Mouse (Mus musculus) c-Kit-positive CD71-negative TER-119-negative erythroid progenitor cells, embryonic 14.5 days (primary cell): ENCODE results near the gene Ggta1.

Experiments used
- DNase-seq: peaks from one replicate; pipeline ENCODE4 v3.0.0-alpha.2; 2013; ENCODE audit warnings: low read depth

The Ggta1 gene

DNA sequence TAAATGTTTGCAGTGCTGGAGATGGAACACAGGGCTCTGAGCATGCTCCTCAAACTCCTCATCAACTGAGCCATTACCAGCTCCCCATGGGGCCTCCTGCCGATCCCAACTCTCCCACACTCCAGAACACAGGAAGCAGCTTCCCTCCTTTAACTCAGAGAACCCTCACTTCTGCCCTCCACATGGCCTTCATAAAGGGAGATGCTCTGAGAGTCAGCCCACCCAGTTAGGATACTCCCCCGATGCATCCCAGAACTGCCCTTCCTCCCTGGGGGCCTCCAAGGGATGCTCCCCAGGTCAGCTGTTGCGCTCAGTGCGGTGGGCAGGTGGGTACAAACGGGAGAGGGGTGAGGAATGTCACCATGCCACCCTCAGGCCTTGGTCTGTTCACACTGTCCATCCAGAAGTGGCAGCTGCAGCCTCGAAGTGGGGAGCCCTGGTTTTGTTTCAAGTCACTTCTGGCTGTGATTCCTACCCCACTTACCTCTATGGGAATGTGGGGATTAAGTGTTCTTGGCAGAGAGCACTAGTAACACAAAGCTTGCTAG is 28.4 kb downstream of the Ggta1 start:
- no peak for DNase-seq

- DNase-seq = no peak
Observed at GRCm38 (mm10) chr2:35433428-35433827, 29.6 kb downstream of the Ggta1 start.

DNA sequence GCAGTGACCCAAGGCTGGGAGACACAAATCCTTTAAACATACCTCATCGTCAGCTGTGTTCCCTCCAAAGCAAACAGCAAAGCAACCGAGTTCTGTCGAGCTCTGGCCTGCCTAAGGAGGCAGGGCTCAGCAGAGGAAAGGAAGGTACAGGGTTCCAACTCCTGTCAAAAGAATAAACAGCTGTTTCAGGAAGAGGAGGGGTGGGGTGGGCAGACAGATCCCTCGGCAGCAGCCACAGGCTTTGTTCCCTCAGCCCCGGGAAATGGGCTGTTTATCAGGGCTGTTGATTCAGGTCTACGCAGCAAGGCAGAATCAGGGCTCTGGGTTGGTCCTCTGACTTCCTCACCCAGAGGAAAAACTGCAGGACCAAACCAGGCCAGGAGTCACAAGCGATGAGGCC is 30.6 kb downstream of the Ggta1 start:
- no peak for DNase-seq

DNA sequence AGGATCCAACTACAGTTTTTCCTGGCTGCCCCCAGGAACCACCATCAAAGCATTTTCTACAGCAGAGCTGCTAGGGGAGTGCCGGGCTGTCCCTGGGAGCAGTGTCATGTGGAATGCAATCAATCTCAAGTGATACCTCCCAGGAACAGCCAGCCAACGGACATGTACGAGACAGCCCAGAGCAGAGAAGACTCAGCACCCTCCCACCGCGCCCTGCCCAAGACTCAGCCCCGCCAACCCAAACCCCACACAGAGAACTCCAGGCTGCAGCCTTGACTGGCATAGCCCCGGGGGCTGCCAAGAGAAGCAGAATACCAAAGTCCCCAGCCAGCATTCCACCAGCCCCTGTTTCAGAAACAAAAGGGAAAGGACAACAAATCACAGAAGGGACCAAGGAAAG is 31.0 kb downstream of the Ggta1 start:
- DNase-seq = no peak

- DNase-seq = no peak
Observed at GRCm38 (mm10) chr2:35430806-35431205, 32.2 kb downstream of the Ggta1 start.

DNA sequence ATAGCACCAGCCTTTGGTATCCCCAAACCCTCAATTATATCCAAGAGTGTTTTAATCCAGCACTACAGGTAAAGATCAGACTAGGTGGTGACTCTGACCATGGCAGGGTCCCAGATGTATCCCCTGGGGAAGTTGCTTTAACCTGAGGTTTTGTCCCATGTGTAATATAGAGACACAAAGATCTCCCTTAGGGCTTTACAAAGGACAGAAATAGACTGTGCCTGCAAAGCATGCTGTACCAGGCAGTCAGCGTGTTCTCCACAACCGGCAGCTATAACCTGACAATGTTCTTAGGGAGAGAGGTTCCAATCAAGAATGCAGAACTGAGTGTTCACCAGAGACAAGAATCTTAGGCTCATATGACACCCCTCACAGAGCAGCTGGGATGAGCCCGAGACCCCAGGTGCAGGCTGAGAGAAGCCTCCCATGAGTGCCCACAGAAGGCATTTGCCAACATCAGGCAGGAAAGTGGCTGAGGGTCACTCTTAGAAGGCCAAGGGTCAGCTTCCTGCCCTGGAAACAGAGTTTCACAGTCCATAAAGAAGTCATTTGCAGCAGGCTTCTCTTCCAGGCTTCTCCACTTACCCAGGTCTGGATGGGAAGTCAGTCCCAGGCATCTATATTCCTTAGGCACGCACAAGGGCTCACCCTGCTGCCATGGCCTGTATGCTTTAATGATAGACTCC is 34.3 kb downstream of the Ggta1 start:
- no peak for DNase-seq

GRCm38 (mm10) chr2:35427559-35427958 is 35.5 kb downstream of the Ggta1 start:
- DNase-seq = no peak

- DNase-seq = no peak
Observed at GRCm38 (mm10) chr2:35423711-35424339, 39.2 kb downstream of the Ggta1 start.

GRCm38 (mm10) chr2:35422384-35422783 is 40.6 kb downstream of the Ggta1 start:
- no peak for DNase-seq

- DNase-seq = no peak
Observed at GRCm38 (mm10) chr2:35420681-35421080, 42.4 kb downstream of the Ggta1 start.

DNA sequence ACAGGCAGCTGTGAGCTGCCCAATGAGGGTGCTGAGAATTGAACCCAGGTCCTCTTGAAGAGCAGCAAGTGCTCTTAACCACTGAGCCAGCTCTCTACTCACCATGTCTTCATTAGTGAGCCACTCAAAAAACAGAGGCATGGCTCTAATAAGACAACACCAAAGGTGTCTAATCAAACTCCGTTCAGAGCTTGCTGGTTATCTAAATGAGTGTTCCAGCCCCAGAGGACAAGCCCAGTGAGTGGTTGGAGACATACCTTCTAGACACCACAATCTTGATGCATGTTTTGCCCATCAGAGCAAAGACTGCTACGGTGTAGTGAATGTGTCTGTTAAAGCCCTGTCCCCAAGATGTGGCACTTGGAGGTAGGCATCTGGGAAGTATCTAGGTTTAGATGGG is 43.4 kb downstream of the Ggta1 start:
- no peak for DNase-seq

- no peak for DNase-seq
Observed at GRCm38 (mm10) chr2:35419243-35419642, 43.8 kb downstream of the Ggta1 start.

DNA sequence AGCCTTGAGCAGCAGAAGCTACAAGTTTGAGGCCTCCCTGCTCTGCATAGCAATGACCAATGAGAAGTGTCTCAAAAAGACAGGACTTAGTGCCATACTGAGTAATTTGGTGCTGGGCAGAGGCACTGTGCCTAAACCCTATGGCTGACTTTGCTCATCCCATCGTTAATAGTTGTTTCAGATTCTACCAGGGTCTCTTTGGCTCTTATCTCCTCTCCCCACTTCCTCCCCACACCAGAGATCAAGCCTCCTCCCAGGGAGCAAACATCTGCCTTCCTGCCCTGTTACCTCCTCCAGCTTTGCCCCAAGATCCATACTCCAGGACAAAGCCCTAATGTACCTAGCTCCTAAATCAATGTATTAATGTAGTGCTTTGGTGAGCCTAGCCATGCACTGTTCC is 45.8 kb downstream of the Ggta1 start:
- no peak for DNase-seq

GRCm38 (mm10) chr2:35416473-35416872 is 46.6 kb downstream of the Ggta1 start:
- no peak for DNase-seq

GRCm38 (mm10) chr2:35412810-35413209 is 50.2 kb downstream of the Ggta1 start:
- no peak for DNase-seq

DNA sequence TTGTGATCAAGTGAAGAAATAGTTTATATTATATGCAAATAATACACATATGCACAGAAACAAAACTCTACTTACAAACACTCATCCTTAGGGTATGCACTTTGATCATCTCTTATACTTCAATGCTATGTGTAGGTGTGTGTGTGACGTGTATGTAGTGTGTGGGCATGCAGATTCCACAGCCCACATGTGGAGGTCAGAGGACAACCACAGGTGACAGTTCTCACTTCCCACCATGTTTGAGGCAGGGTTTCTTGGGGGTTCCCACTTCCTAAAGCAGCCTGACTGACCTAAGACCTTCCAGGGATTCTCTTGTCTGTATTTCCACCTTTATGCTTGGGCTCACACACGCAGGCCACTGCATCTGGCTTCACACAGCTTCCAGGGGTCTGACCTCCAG is 50.8 kb downstream of the Ggta1 start:
- no peak for DNase-seq

DNA sequence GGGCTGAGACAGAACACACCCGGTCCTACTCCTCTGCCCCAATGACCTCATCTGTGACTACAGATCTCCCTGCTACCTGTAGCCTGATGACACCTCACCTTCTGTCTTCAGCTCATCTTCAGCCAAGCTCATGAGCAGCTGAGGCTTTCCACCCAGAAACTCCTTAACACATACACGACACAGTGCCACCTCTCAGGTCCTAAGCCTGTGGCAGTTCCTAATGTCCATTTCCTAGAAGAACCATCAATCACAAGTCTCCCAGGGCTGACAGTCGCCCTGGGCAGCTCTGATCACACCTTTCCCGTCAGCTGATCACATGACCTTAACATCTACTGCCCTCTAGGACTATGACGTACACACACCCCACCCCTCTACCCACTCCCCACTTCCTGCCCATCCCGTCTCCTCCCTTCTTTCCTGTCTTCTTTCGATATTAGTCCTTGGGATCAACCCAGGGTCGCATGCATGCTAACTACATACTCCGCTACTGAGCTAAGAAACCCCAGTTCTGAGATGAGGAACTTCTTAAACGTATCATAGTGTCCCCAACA is 51.3 kb downstream of the Ggta1 start:
- no peak for DNase-seq

- DNase-seq = no peak
Observed at GRCm38 (mm10) chr2:35409466-35409865, 53.6 kb downstream of the Ggta1 start.

GRCm38 (mm10) chr2:35408409-35409110 is 54.5 kb downstream of the Ggta1 start:
- DNase-seq = no peak

- no peak for DNase-seq
Observed at GRCm38 (mm10) chr2:35407878-35408277, 55.2 kb downstream of the Ggta1 start.

GRCm38 (mm10) chr2:35407266-35407665 is 55.8 kb downstream of the Ggta1 start:
- DNase-seq = no peak

GRCm38 (mm10) chr2:35406611-35407010 is 56.4 kb downstream of the Ggta1 start:
- DNase-seq = no peak

- DNase-seq = no peak
Observed at GRCm38 (mm10) chr2:35402391-35402790, 60.6 kb downstream of the Ggta1 start.
